Mouse (Mus musculus) heart, adult 2 months (tissue): ENCODE measurements at regions not wholly inside any gene's neighbourhood (a gene's known extent, or its start where the extent isn't known, plus 50 kb on each side); places are given as distances from the start of the nearest gene placed in this dataset.
"Not testable (repeated sequence)": the region's sequence is repeated elsewhere in the genome, so short reads cannot be mapped to it uniquely, and the experiment has no call there.

ENCODE experiments used
- CTCF ChIP-seq: fragments of 200-600 bp; IDR thresholded peaks from 2 replicates; pipeline ENCODE4 v1.8.1; 2022; ENCODE audit warnings: antibody characterized with exemption, mild to moderate bottlenecking, moderate library complexity
- EP300 ChIP-seq: fragments of 200-500 bp; IDR thresholded peaks from 2 replicates; pipeline ENCODE4 v1.6.1; 2011; ENCODE audit warnings: low read depth, low read length, control low read depth; ENCODE audit not compliant: insufficient read depth

DNA sequence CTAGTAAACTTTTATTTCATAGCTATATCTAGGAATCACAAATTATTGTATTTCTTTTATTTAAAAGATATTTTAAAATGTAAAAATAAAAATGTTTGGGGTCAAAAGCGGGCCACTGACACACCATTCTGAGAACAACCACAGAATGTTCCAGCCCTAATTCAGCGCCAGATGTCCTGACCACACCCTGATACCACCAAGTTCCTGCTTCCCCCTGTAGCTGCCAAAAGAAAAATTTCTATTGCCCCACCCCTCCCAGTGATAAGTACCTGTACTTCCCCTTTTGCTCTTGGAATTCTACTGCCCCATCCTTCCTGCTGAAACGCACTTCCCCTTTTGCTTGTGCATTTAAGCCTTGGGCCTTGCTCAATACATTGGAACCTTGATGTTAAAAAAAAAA is 769.8 kb upstream of the Grm7 start:
- TF ChIP-seq CTCF, EP300: not testable (repeated sequence)
